Mouse (Mus musculus): Measurements from ENCODE around the gene Olfr1375. TPM values are rescaled to one million over a fixed set of nuclear protein-coding genes. Genes with fewer than 3 reads are reported as not detected.

Olfr1375 gene
- not detected for polyA plus RNA-seq (2017; shearing (Covaris generic))

GRCm38 (mm10) chr11:51047809-51048208 lies at the start of gene Olfr1375:
Gene Olfr1375, plus strand, starts transcription at chr11:51048109.

GRCm38 (mm10) chr11:51003296-51003695 lies 44.6 kb upstream of the Olfr1375 start, which contains the start of gene Olfr51:
Gene Olfr51, plus strand, starts transcription at chr11:51003596.

GRCm38 (mm10) chr11:51013936-51014335 lies 34.0 kb upstream of the Olfr1375 start, which contains the start of gene Olfr54:
Gene Olfr54, plus strand, starts transcription at chr11:51014236.

GRCm38 (mm10) chr11:51059151-51059571 lies 11.3 kb downstream of the Olfr1375 start, which contains the start of gene Zfp354a:
Gene Zfp354a, plus strand, starts transcription at chr11:51059257.

Other genes starting within 250 kb of the Olfr1375 start
- 5.2 TPM for gene Zfp354c, start 220.4 kb upstream of the Olfr1375 start, polyA plus RNA-seq (2017; shearing (Covaris generic))
- gene Zfp879, start 206.6 kb upstream of the Olfr1375 start, polyA plus RNA-seq (2017; shearing (Covaris generic)): not detected
- 0.14 TPM for gene Grm6, start 197.4 kb upstream of the Olfr1375 start, polyA plus RNA-seq (2017; shearing (Covaris generic))
- gene Zfp454, start 160.5 kb upstream of the Olfr1375 start, polyA plus RNA-seq (2017; shearing (Covaris generic)): not detected
- 2.6 TPM for gene Zfp2, start 131.9 kb upstream of the Olfr1375 start, polyA plus RNA-seq (2017; shearing (Covaris generic))
- gene Zfp354b, start 116.5 kb upstream of the Olfr1375 start, polyA plus RNA-seq (2017; shearing (Covaris generic)): not detected
- gene 4933414I15Rik, start 104.3 kb upstream of the Olfr1375 start, polyA plus RNA-seq (2017; shearing (Covaris generic)): not detected
- gene Prop1, start 94.3 kb upstream of the Olfr1375 start, polyA plus RNA-seq (2017; shearing (Covaris generic)): not detected
- not detected for gene Olfr1378, start 81.6 kb upstream of the Olfr1375 start, polyA plus RNA-seq (2017; shearing (Covaris generic))
- not detected for gene Olfr1377, start 66.1 kb upstream of the Olfr1375 start, polyA plus RNA-seq (2017; shearing (Covaris generic))
- not detected for gene Olfr51, start 44.5 kb upstream of the Olfr1375 start, polyA plus RNA-seq (2017; shearing (Covaris generic))
- gene Olfr54, start 33.9 kb upstream of the Olfr1375 start, polyA plus RNA-seq (2017; shearing (Covaris generic)): not detected
- gene Zfp354a, start 11.1 kb downstream of the Olfr1375 start, polyA plus RNA-seq (2017; shearing (Covaris generic)): not detected
- not detected for gene Gm12569, start 172.4 kb downstream of the Olfr1375 start, polyA plus RNA-seq (2017; shearing (Covaris generic))
- 261 TPM for gene Clk4, start 213.6 kb downstream of the Olfr1375 start, polyA plus RNA-seq (2017; shearing (Covaris generic))
- not detected for gene BC049762, start 214.9 kb downstream of the Olfr1375 start, polyA plus RNA-seq (2017; shearing (Covaris generic))
- gene Col23a1, start 241.8 kb downstream of the Olfr1375 start, polyA plus RNA-seq (2017; shearing (Covaris generic)): 0.60 TPM